Mouse (Mus musculus): ENCODE results near the gene Nrcam. TPM values are rescaled to one million over a fixed set of nuclear protein-coding genes. Genes with fewer than 3 reads are reported as not detected.

The Nrcam gene
- total RNA-seq, 4 experiments from 2014 or later, result 0.22 to 0.69 (median 0.55) TPM; not detected in 1

GRCm38 (mm10) chr12:44357881-44358280 lies 29.2 kb downstream of the Nrcam start:
- DNase-seq (ENCODE audit: low spot score), result no peak

- no peak for DNase-seq (ENCODE audit: low spot score)
Measured at GRCm38 (mm10) chr12:44371076-44371710, 42.5 kb downstream of the Nrcam start.

- DNase-seq (ENCODE audit: low spot score), result no peak
Measured at GRCm38 (mm10) chr12:44375956-44376355, 47.3 kb downstream of the Nrcam start.

GRCm38 (mm10) chr12:44378431-44379161 lies 49.9 kb downstream of the Nrcam start:
- no peak for DNase-seq (ENCODE audit: low spot score)

GRCm38 (mm10) chr12:44380805-44381204 lies 52.1 kb downstream of the Nrcam start:
- DNase-seq (ENCODE audit: low spot score), result no peak

GRCm38 (mm10) chr12:44386398-44386797 lies 57.7 kb downstream of the Nrcam start:
- no peak for DNase-seq (ENCODE audit: low spot score)

GRCm38 (mm10) chr12:44388220-44388619 lies 59.5 kb downstream of the Nrcam start:
- DNase-seq (ENCODE audit: low spot score), result no peak

GRCm38 (mm10) chr12:44390391-44391137 lies 61.9 kb downstream of the Nrcam start:
- no peak for DNase-seq (ENCODE audit: low spot score)

GRCm38 (mm10) chr12:44394901-44395300 lies 66.2 kb downstream of the Nrcam start:
- DNase-seq (ENCODE audit: low spot score), result no peak

GRCm38 (mm10) chr12:44397782-44398181 lies 69.1 kb downstream of the Nrcam start:
- no peak for DNase-seq (ENCODE audit: low spot score)

- DNase-seq (ENCODE audit: low spot score), result no peak
Measured at GRCm38 (mm10) chr12:44402134-44402533, 73.4 kb downstream of the Nrcam start.

GRCm38 (mm10) chr12:44403270-44403669 lies 74.6 kb downstream of the Nrcam start:
- no peak for DNase-seq (ENCODE audit: low spot score)

- no peak for DNase-seq (ENCODE audit: low spot score)
Measured at GRCm38 (mm10) chr12:44403731-44404424, 75.2 kb downstream of the Nrcam start.

GRCm38 (mm10) chr12:44409786-44410185 lies 81.1 kb downstream of the Nrcam start:
- no peak for DNase-seq (ENCODE audit: low spot score)

GRCm38 (mm10) chr12:44411031-44411430 lies 82.3 kb downstream of the Nrcam start:
- no peak for DNase-seq (ENCODE audit: low spot score)

- DNase-seq (ENCODE audit: low spot score), result no peak
Measured at GRCm38 (mm10) chr12:44422154-44422866, 93.6 kb downstream of the Nrcam start.

GRCm38 (mm10) chr12:44422867-44423255 lies 94.2 kb downstream of the Nrcam start:
- DNase-seq (ENCODE audit: low spot score), result no peak

- DNase-seq (ENCODE audit: low spot score), result no peak
Measured at GRCm38 (mm10) chr12:44424011-44424410, 95.3 kb downstream of the Nrcam start.

- no peak for DNase-seq (ENCODE audit: low spot score)
Measured at GRCm38 (mm10) chr12:44425040-44425439, 96.4 kb downstream of the Nrcam start.

- no peak for DNase-seq (ENCODE audit: low spot score)
Measured at GRCm38 (mm10) chr12:44430335-44430734, 101.7 kb downstream of the Nrcam start.

GRCm38 (mm10) chr12:44430996-44431395 lies 102.3 kb downstream of the Nrcam start:
- DNase-seq (ENCODE audit: low spot score), result no peak
